Mouse (Mus musculus): ENCODE measurements around the gene Hrg.
"Not testable (repeated sequence)": the region's sequence is repeated elsewhere in the genome, so short reads cannot be mapped to it uniquely, and the experiment has no call there.

The Hrg gene

DNA sequence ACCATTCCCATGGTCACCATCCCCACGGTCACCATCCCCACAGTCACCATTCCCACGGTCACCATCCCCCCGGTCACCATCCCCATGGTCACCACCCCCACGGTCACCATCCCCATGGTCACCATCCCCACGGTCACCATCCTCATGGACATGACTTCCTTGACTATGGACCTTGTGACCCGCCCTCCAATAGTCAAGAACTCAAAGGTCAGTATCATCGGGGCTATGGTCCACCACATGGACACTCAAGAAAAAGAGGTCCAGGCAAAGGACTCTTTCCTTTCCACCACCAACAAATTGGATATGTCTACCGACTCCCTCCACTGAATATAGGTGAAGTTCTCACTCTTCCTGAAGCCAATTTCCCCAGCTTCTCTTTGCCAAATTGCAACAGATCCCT, 10.2 kb downstream of the Hrg start:
- DNase-seq (ENCODE audit: low read depth): no peak

DNA sequence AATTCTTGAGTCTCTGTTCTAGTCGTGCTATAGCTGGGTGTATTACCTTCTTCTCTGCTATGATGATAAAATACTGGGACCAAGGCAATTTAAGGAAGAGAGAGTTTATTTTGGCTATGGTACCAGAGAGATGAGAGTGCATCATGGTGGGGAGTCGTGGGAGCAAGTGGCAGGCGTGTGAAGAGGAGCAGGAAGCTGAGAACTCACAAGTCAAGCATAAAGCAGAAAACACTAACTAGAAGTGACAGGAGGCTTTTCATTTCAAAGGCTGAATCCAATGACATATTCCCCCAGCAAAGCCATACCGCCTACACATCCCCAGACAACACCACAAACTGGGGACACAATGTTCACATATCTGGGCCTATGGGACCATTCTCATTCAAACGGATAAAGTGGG, 11.4 kb downstream of the Hrg start:
- DNase-seq (ENCODE audit: low read depth): no peak

DNA sequence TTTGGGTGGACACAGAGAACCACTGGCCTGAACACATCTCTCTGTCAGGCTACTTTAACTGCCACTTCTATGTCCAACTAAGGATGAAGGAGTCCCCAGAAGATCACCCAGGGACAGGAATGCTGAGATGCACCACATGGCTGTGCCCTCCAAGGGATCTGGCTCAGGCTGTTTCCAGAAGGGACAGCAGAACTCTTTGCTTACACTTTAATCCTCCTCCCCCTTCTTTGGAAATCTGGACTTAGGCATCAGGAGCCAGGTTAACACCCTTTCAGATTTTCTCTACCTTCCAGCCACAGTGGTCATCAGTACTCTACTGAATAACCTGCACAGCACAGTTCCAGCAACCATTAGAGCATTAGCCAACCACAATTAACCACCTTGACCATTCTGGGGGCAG, 12.4 kb downstream of the Hrg start:
- no peak for DNase-seq (ENCODE audit: low read depth)

DNA sequence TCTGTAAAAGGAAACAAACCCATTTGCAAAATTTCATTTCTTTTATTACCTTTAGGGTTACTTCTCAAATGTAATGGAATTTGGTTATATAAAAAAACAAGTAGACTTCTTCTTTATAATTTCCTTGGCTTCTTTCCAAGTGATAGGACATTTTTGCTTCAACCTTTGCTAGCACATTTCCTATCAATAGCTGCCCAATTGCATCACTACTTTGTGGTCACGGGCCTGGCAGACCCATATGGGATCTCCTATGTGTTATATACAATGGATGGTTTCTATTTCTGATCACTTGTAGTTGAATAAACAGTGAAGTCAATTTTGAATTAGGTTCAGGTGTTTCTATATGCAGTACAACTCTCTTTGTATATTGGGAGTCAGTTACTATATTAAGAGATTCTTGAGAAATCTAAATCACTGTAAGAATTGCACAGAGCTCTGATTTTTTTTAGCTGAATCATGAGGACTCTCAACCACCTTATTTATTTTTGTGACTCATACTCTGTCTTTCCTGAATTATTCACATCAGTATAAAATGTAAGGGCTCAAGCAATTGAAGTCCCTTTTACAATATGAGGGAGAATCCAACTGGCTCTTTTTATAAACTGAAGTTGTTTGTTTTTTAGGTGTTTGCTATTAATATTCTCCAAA, 16.6 kb downstream of the Hrg start:
- no peak for DNase-seq (ENCODE audit: low read depth)

DNA sequence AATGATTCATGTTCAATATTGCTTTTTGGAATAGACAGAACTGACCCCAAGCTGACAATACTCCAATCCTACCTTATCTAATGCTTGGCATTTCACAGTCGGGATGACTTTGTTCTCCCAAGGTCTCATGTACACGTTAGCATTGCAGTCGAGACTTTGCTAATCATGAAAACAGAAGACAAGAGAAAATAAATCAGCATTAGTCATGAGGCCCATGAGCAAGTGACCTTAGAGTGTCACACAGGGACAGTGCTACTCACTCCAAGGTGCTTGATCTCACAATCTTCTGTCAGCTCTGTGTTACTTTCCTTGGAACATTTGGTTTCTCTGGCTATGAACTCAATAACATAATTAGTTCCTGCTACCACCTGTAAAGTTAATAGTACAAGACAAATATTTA, 46.1 kb downstream of the Hrg start:
- not testable (repeated sequence) for DNase-seq (ENCODE audit: low read depth)
